Mouse (Mus musculus): ENCODE results near the gene Agap2.

GRCm38 (mm10) chr10:127063239-127063872 lies 11.7 kb upstream of the Agap2 start, which contains the start of gene Cdk4:
- TF ChIP-seq POLR2A (IDR thresholded peaks at IDR 0.05; ENCODE audit: low read depth, low read length) (peak; percentile 5), CTCF (conservative IDR thresholded peaks at IDR 0.05; ENCODE audit: insufficient read depth, insufficient read length, low read depth, low read length) (no peak)

All from kidney, adult 2 months (tissue).